Mouse (Mus musculus) bone marrow macrophage, adult 2 months (primary cell): ENCODE data around the gene Fnip2. TPM values are rescaled to one million over a fixed set of nuclear protein-coding genes. Genes with fewer than 3 reads are reported as not detected.

Experiments
- H3K27ac ChIP-seq: 2 replicates; pipeline ENCODE4 v1.5.1; 2012; ENCODE audit warnings: low read depth, low read length; ENCODE audit not compliant: insufficient read depth
- H3K4me1 ChIP-seq: 2 replicates; pipeline ENCODE4 v1.6.1; 2012; ENCODE audit warnings: low read length; ENCODE audit not compliant: control insufficient read depth, insufficient read depth
- H3K4me3 ChIP-seq: 2 replicates; pipeline ENCODE4 v1.5.1; 2012; ENCODE audit warnings: mild to moderate bottlenecking, low read length, moderate library complexity; ENCODE audit not compliant: insufficient read depth
- CTCF ChIP-seq: IDR thresholded peaks from 2 replicates; pipeline ENCODE4 v1.5.1; 2012; ENCODE audit warnings: low read depth, mild to moderate bottlenecking, low read length, moderate library complexity
- POLR2A ChIP-seq: IDR thresholded peaks from 2 replicates; pipeline ENCODE4 v1.6.1; 2012; ENCODE audit warnings: mild to moderate bottlenecking, low read depth, low read length, borderline replicate concordance
- polyA plus RNA-seq: library from polyadenylated mRNA; stranded (reverse); fragments of >200 nt; gene quantifications from 2 replicates; pipeline ENCODE4 v1.2.4, GENCODE M21; 2012; ENCODE audit not compliant: missing spikeins, insufficient read depth, insufficient read length

Gene Fnip2
- polyA plus RNA-seq, 1 experiment: 125 TPM

DNA sequence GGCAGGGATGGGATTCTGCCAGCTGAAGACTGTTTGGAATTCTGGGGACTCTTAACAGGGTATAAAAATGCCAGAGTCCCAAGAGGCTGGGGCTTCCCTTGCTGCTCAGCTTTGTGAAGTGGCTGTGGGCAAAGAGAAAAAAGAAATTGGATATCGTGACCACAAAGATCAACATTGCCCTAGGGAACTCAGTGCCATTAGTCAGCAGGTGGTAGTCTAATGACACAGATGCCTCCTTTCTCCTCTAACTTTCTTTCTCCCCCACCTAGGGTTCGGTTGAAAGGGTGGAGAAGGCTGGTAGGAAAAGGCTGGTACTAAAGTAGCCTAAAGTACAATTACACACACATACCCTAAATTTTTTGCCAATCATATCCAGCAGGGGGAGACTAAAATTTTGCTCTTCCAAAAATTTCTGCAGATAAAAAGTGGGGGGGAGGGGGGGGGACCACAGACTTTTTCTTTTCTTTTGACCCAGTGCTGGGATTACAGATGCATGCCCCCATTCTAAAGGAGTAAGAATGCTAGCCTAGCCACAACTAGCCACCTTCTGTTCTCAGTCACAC, 66.3 kb downstream of the Fnip2 start:
- no peaks in the 10 kb centered on the region for H3K4me1 ChIP-seq
- no peak for TF ChIP-seq POLR2A
- TF ChIP-seq CTCF: no peak
- H3K4me3 ChIP-seq: no peak overlapping the region
- no peak overlapping the region for H3K27ac ChIP-seq

DNA sequence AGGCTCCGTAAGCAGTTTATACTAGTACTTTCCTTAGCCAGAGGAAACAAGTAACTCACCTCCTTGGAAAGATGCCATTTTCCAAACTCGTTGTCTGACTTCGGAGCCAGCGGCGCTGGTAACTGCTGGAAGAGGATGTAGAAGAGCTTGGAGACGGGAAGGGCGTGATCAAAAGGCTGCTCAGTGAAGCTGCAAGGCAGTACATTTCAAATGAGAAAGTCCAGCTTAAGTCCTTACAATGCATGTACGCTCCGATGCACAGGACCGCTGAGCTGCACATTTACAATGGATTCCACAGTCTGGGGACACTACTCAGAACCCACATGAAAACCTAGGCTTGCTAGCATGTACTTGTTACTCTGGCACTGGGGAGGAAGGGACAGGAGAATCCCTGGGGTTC, 67.3 kb downstream of the Fnip2 start:
- Histone ChIP-seq H3K4me1 (no peaks in the 10 kb centered on the region), H3K4me3 (no peak overlapping the region), H3K27ac (no peak overlapping the region)
- TF ChIP-seq CTCF: no peak
- TF ChIP-seq POLR2A: no peak

DNA sequence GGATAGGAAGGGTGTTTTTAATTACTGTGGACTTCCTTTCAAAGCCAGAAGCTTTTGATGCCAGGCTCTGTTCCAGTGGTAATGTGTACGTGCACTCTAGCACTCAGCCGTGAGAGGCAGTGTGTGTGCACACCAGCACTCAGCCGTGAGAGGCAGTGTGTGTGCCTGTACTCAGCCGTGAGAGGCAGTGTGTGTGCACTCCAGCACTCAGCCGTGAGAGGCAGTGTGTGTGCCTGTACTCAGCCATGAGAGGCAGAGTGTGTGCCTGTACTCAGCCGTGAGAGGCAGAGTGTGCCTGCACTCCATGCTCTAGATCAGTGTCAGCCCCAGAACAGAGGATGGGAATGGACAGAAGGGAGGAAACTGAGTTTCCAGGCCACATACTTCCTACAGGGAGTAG, 70.9 kb downstream of the Fnip2 start:
- Histone ChIP-seq H3K27ac (no peak overlapping the region), H3K4me1 (peaks cover 22% of the 10 kb centered on the region), H3K4me3 (no peak overlapping the region)
- TF ChIP-seq POLR2A: no peak

DNA sequence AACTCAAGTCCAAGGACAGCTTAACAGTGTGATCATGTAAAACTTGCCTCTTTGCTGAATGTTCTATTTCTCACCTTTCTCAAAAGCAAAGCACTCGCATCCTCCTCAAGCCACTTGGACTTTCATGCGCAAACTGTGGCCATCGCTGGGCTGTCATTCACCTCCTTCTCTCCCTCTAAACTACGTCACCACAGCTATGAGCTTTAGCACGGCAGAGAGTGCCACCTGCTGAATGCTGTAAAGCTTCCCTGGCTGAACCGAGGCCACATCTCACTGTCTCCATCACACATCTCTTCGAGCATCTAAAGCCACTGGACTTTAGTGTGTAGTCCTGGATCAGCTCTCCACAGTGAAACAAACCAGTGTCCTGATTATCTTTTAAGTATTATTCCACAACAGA, 72.4 kb downstream of the Fnip2 start:
- Histone ChIP-seq H3K4me1 (peaks cover 31% of the 10 kb centered on the region), H3K4me3 (no peak overlapping the region), H3K27ac (no peak overlapping the region)
- TF ChIP-seq CTCF: no peak
- no peak for TF ChIP-seq POLR2A

DNA sequence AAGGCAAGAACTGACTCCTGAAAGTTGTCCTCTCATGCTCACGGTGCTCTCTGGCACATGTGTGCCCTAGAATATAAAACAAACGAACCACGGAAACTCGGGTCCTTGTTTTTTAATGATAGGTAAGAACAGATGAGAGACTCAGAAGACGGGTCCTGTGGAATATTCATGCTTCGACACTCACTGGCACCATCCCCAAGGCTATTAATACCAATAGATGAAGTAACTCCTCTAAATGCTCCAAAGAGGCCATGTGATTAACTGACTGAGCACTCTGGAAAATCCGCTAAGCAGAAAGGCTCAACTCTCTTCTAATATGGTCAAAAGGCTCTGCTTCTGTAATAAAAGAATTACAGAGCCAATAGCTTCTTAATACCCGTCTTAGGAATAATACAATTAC, 73.6 kb downstream of the Fnip2 start:
- H3K4me1 ChIP-seq: peaks cover 31% of the 10 kb centered on the region
- H3K27ac ChIP-seq: no peak overlapping the region
- TF ChIP-seq CTCF: no peak
- no peak for TF ChIP-seq POLR2A
- H3K4me3 ChIP-seq: no peak overlapping the region

DNA sequence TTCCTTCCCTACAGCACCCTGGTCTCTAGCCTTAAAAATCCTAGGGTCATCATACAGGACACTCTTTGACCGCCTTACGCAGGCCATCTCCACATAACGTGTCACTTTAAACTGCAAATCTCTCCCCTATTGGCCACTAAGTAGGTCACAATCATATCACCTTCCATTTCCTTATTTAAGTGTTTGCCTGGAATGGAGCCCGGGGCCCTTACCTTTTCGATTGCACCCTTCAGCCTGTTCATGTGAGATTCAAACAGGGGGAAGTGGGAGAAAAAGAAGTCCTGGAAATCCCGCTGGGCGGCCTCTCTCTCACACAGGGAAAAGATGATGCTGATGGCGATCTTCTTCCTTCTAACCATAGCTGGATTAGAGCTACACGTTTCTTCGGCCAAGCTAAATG, 74.5 kb downstream of the Fnip2 start:
- Histone ChIP-seq H3K4me1 (peaks cover 31% of the 10 kb centered on the region), H3K27ac (no peak overlapping the region), H3K4me3 (no peak overlapping the region)
- no peak for TF ChIP-seq CTCF
- no peak for TF ChIP-seq POLR2A

DNA sequence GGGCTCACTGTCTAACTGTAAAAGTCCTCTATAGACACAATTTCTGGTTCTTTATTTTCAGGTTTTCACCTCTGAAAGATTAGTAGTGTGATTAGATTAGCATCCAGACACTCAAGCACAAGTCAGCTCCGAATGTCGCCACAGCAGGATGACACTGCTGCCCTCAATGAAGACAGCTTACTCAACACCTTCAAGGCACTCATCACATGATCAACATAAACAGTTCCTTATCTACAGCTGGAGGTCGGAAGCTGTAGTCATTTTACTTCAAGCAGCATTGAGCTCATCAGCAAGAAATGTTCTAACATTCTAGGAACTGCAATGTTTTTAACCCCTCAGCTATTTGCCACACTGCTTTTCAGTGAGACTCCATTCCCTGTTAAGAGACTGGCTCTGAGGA, 76.0 kb downstream of the Fnip2 start:
- H3K4me1 ChIP-seq: peaks cover 31% of the 10 kb centered on the region
- H3K27ac ChIP-seq: peak overlapping the region; percentile 51
- TF ChIP-seq CTCF (no peak), POLR2A (no peak)
- no peak overlapping the region for H3K4me3 ChIP-seq

DNA sequence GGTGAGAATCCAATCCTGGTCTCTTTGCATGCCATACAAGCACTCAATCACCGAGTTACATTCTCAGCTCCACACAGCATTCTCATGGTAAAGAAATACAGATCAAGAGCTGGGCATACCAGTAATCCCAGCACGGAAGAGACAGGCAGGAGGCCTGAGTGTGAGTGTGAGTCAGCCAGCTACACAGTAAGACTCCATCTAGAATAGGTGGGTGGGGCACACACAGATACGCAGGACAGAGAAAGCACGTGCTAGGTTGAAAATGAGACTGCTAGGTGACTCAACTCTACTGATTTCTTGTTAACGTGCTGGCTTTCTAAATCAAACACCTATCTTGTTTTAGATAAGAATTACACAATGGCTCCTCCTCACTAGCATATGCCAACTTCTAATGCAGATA, 77.5 kb downstream of the Fnip2 start:
- TF ChIP-seq POLR2A (no peak), CTCF (no peak)
- H3K27ac ChIP-seq: no peak overlapping the region
- H3K4me3 ChIP-seq: no peak overlapping the region
- peaks cover 31% of the 10 kb centered on the region for H3K4me1 ChIP-seq

DNA sequence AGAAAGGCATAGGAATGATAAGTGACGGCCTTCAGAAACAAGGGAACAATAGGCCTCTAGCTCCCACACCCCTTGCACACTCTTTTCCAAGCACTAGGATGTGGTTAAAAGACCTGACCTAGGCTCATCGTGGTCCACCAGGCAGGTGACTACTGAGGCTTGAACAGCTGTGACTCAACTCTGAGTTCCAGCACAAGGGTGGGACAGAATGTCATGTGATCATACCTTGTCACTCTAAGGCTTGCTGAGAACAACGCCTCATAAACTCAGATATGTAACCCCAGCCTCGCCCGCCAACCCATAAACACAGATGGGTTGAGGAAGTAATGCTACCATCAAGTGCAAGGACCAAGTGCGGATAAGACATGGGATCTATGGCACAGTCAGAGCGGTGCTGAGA, 79.6 kb downstream of the Fnip2 start:
- TF ChIP-seq POLR2A (no peak), CTCF (no peak)
- peaks cover 24% of the 10 kb centered on the region for H3K4me1 ChIP-seq
- no peak overlapping the region for H3K4me3 ChIP-seq
- no peak overlapping the region for H3K27ac ChIP-seq

DNA sequence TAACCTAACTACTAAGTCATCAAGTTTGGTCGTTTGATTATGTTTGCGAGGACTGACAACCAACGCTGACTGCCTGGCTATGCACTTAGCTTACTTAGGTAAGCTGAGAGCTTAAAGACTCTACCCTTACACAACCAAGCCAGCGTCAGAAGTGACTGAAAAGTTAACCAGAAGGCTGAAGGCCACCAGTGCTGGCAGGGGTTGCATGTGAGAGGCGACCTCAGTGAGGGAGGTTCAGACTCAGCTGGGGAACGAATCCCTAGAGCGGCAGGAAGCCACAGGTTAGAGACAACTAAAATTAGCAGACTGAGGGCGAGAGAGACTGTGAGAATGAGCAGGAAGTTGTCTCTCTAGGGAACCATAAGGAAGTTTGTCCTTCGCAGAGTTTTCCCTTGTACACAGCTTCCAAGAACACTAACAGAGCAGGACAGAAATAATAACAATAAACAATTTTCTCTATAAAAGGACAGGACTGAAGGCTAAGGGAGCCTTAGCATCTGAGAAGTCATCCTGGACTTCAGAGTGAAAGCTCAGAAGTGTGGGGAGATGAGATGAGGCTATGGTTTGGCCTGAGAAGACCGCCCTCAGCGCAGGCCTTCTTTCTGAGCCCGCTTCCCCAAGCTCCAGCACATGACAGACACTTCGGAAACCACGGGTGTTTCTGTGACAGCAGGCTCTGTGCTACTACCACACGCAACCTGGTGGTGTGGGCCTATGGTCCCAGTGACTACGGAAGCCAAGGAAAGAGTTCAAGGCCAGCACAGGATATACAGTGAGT, 83.1 kb downstream of the Fnip2 start:
- Histone ChIP-seq H3K27ac (no peak overlapping the region), H3K4me3 (no peak overlapping the region), H3K4me1 (peaks cover 3% of the 10 kb centered on the region; the same call in 1 of the 2 replicates)
- TF ChIP-seq CTCF (no peak), POLR2A (no peak)

DNA sequence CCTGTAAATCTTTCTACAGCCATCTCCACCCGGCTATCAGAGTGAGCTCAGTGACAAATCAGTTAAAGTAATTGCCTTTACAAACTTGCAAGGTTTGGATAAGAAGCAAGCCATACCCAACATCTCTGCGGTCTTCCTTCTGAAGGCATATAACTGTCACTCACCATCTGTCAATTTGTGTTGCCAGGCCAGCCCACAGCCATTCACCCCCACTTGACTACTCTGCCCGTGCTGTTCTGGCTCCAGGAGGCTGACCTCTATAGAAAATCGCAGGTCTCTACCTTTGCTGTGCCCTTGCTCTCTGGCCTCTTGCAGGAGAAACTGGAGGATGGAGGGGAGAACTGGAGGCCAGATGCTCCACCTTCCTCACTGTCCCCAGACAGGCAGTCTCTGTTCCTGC, 88.7 kb downstream of the Fnip2 start:
- Histone ChIP-seq H3K27ac (no peak overlapping the region), H3K4me3 (no peak overlapping the region), H3K4me1 (peaks cover 3% of the 10 kb centered on the region; the same call in 1 of the 2 replicates)
- TF ChIP-seq CTCF (no peak), POLR2A (no peak)
